In the genomic region with DNA sequence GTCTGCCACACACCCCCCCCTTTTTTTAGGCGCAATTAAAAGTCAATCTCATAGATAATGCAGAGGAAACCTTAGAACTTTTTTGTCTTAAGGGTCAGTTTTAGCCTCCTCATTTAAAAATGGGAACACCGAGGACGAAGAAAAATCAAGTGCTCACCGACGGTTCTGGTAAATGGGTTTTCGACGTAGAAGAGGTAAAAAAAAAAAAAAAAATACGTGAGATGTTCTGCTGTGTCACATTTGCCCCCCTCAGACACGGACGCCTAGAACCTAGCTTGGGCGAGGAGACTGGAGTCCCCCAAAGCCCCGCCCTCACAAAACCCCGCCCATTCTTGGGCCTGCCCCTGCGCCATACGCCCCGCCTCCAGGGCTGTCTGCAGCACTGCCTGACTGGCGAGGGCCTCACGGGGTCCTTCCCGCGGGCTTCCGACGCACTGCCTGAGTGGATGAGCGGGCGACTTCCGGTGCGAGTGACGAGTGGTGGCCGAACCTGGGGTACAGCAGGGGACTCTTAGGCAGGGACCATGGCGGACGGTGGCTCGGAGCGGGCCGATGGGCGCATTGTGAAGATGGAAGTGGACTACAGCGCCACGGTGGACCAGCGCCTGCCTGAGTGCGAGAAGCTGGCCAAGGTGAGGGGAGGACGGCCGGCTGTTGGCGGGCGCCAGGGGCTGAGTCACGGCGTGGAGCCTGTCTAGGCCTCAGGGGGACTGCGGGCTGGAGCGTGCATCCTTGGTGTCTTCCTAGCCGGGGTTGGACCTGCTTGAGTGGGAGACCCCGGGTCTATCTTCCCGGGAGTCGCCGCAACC, we compare ENCODE assay signal across 8 mouse cellular contexts. TPM values are rescaled to one million over a fixed set of nuclear protein-coding genes. Genes with fewer than 3 reads are reported as not detected.
A peak's percentile ranks its signal among the peaks of the same experiment; 100 is the strongest.
DNase-seq lines count a peak whose midpoint lies in the region; ATAC-seq lines count a peak whose summit lies in the region.

A gene (plus strand): TSS at position 432 of the 809 bp plus-strand sequence.

- DNase-seq in MEL-GATA-1-ER (ENCODE audit: extremely low read depth, low read depth): peak; percentile 71
- peak; percentile 94 for DNase-seq in cerebellum, adult 8-10 months
- DNase-seq in forelimb bud, embryonic 11.5 days (ENCODE audit: low read depth, low spot score): peak; percentile 96
- peak; percentile 74 for DNase-seq in layer of hippocampus, adult 9-10 months (ENCODE audit: low spot score)
- peak; percentile 89 for DNase-seq in ovary, postnatal 10 days (ENCODE audit: low spot score)
- DNase-seq in thymus, postnatal 10 days (ENCODE audit: low spot score in 2 of 2): peak; percentile 98 to 99

- peak; percentile 97 to 99 for ATAC-seq in hematopoietic stem cell, adult 5-6 weeks (replicated peaks in 1 of 2; ENCODE audit: insufficient read depth in 1 of 2, low FRiP score in 2 of 2, low TSS enrichment in 1 of 2, low read depth in 1 of 2, poor library complexity in 2 of 2, severe bottlenecking in 2 of 2)
- peak; percentile 99 for ATAC-seq in lung, embryonic 16.5 days (ENCODE audit: low read depth)

- H3K4me1 ChIP-seq in lung, embryonic 16.5 days (replicated peaks; ENCODE audit: control insufficient read depth, insufficient read depth, low read length): peaks cover 16% of the 10 kb centered on the region

- H3K4me3 ChIP-seq in lung, embryonic 16.5 days (ENCODE audit: low read length): peak within 1 kb of the TSS; percentile 79

- H3K9me3 ChIP-seq in lung, embryonic 16.5 days (ENCODE audit: control insufficient read depth, low read length): no peaks in the 10 kb centered on the region

- no peaks in the 10 kb centered on the region for H3K27me3 ChIP-seq in lung, embryonic 16.5 days (ENCODE audit: control insufficient read depth, insufficient read depth, low read depth, low read length)

- H3K9ac ChIP-seq in lung, embryonic 16.5 days (ENCODE audit: low read length): peak within 1 kb of the TSS; percentile 94

- no peaks in the 10 kb centered on the region for H3K36me3 ChIP-seq in lung, embryonic 16.5 days (ENCODE audit: control insufficient read depth, insufficient read depth, low read length)

- WGBS in lung, embryonic 16.5 days: under 1% methylated on average over 51 of the region's 51 CpGs

- H3K4me2 ChIP-seq in lung, embryonic 16.5 days (ENCODE audit: low read depth, low read length): peak within 1 kb of the TSS; percentile 81

- H3K27ac ChIP-seq in lung, embryonic 16.5 days (ENCODE audit: low read length): peak within 1 kb of the TSS; percentile 79

RNA-seq across cellular contexts. Expression of the gene that starts here (rescaled TPM):
- total RNA-seq in hematopoietic stem cell, adult 5-6 weeks (2017): 97.2 and 133 TPM in 2 replicates
- 152 and 157 TPM in 2 replicates for polyA plus RNA-seq in lung, embryonic 16.5 days (2015; fragmentation: Nextera tagmentation; extraction: Ambion mirVana)

Comparison
In these comparisons a context has a peak if more than half of its experiments do, and no peak if none do; other contexts are left out.
1. Peak in every context shown above with its lines: DNase-seq, ATAC-seq, H3K4me3 ChIP-seq and H3K27ac ChIP-seq.